Mouse (Mus musculus): ENCODE results near the gene Cfap44. TPM values are rescaled to one million over a fixed set of nuclear protein-coding genes. Genes with fewer than 3 reads are reported as not detected.

The Cfap44 gene
- total RNA-seq, 1 experiment from 2014 or later, result 1.4 TPM

Other genes starting within 250 kb of the Cfap44 start
- gene Usf3, start 221.6 kb upstream of the Cfap44 start, total RNA-seq (2021), result 25.5 and 27.0 TPM in 2 replicates
- 11.3 and 12.6 TPM in 2 replicates for gene Sidt1, start 61.6 kb upstream of the Cfap44 start, total RNA-seq (2021)
- 21.5 and 23.5 TPM in 2 replicates for gene Spice1, start 47.7 kb upstream of the Cfap44 start, total RNA-seq (2021)
- 43.0 and 46.3 TPM in 2 replicates for gene Boc, start 164.1 kb downstream of the Cfap44 start, total RNA-seq (2021)